Mouse (Mus musculus) forebrain, embryonic 11.5 days (tissue): ENCODE measurements around the gene Pcx. TPM values are rescaled to one million over a fixed set of nuclear protein-coding genes. Genes with fewer than 3 reads are reported as not detected.

Experiments
- ATAC-seq: fragments of 200-750 bp; cut with Nextera tagmentation; replicated peaks from 2 replicates; pipeline ENCODE4 v1.8.0; 2017; ENCODE audit warnings: moderate TSS enrichment; ENCODE audit not compliant: low FRiP score
- DNase-seq: peaks from one replicate; pipeline ENCODE4 v3.0.0-alpha.2; 2017; ENCODE audit warnings: low spot score
- H3K27ac ChIP-seq: fragments of 300-500 bp; sonication (generic); 2 replicates; pipeline ENCODE4 v1.5.1; 2014; ENCODE audit warnings: low read depth, low read length
- H3K27me3 ChIP-seq: fragments of 300-500 bp; sonication (generic); 2 replicates; pipeline ENCODE4 v1.6.1; 2014; ENCODE audit warnings: mild to moderate bottlenecking, low read length, mixed read lengths; ENCODE audit not compliant: control insufficient read depth, insufficient read depth
- H3K36me3 ChIP-seq: fragments of 300-500 bp; sonication (generic); 2 replicates; pipeline ENCODE4 v1.6.1; 2014; ENCODE audit warnings: mild to moderate bottlenecking, low read length, moderate library complexity, mixed read lengths; ENCODE audit not compliant: control insufficient read depth, insufficient read depth
- H3K4me1 ChIP-seq: fragments of 300-500 bp; sonication (generic); replicated peaks from 2 replicates; pipeline ENCODE4 v1.6.1; 2014; ENCODE audit warnings: low read length, mixed read lengths; ENCODE audit not compliant: control insufficient read depth, insufficient read depth
- H3K4me2 ChIP-seq: fragments of 300-500 bp; sonication (generic); 2 replicates; pipeline ENCODE4 v1.6.1; 2014; ENCODE audit warnings: low read depth, mild to moderate bottlenecking, low read length, moderate library complexity, mixed read lengths; ENCODE audit not compliant: severe bottlenecking
- H3K4me3 ChIP-seq: fragments of 300-500 bp; sonication (generic); 2 replicates; pipeline ENCODE4 v1.5.1; 2014; ENCODE audit warnings: low read depth, low read length
- H3K9ac ChIP-seq: fragments of 300-500 bp; sonication (generic); 2 replicates; pipeline ENCODE4 v1.6.1; 2014; ENCODE audit warnings: low read length
- H3K9me3 ChIP-seq: fragments of 300-500 bp; sonication (generic); 2 replicates; pipeline ENCODE4 v1.6.1; 2016; ENCODE audit warnings: low read length, mixed read lengths; ENCODE audit not compliant: control insufficient read depth
- WGBS: fragments of 180-500 bp; shearing (Covaris S2); extraction: QIAGEN DNeasy Blood & Tissue Kit; methylation state at CpG from one replicate; pipeline ENCODE4 v1.1.7; 2014; 5-methylcytosine and 5-hydroxymethylcytosine counted together
- polyA plus RNA-seq: library from polyadenylated mRNA; unstranded; fragments of >200 nt; fragmentation: Nextera tagmentation; extraction: Ambion mirVana; gene quantifications from 2 replicates; pipeline ENCODE4 v1.2.1, GENCODE M21; 2014

The Pcx gene
- polyA plus RNA-seq, 1 experiment from 2014 or later: 18.5 TPM

- DNase-seq: no peak
- no peak overlapping the region for H3K4me2 ChIP-seq
- no peak overlapping the region for H3K9ac ChIP-seq
- no peak overlapping the region for H3K27ac ChIP-seq
- H3K27me3 ChIP-seq: no peaks in the 10 kb centered on the region
- no peak for ATAC-seq
- H3K36me3 ChIP-seq: no peaks in the 10 kb centered on the region; the same call in 1 of the 2 replicates
- H3K4me1 ChIP-seq: peaks cover 12% of the 10 kb centered on the region
- no peak overlapping the region for H3K4me3 ChIP-seq
- H3K9me3 ChIP-seq: no peaks in the 10 kb centered on the region
- WGBS: 83% methylated on average over 7 of the region's 7 CpGs
Measured at GRCm38 (mm10) chr19:4620721-4621120, 110.4 kb downstream of the Pcx start.

- Histone ChIP-seq H3K27ac (no peak overlapping the region), H3K4me1 (peaks cover 8% of the 10 kb centered on the region), H3K4me2 (no peak overlapping the region), H3K9ac (no peak overlapping the region), H3K4me3 (no peak overlapping the region), H3K36me3 (no peaks in the 10 kb centered on the region; the same call in 1 of the 2 replicates), H3K27me3 (no peaks in the 10 kb centered on the region), H3K9me3 (no peaks in the 10 kb centered on the region)
- DNase-seq (peak; percentile 35), ATAC-seq (no peak)
- WGBS: 75% methylated on average over 5 of the region's 5 CpGs
Measured at GRCm38 (mm10) chr19:4622780-4623179, 112.5 kb downstream of the Pcx start.

GRCm38 (mm10) chr19:4623419-4623818 lies 113.1 kb downstream of the Pcx start:
- H3K4me3 ChIP-seq: no peak overlapping the region
- WGBS: 98% methylated on average over 9 of the region's 9 CpGs

GRCm38 (mm10) chr19:4624006-4624405 lies 113.7 kb downstream of the Pcx start:
- ATAC-seq (no peak), DNase-seq (peak; percentile 52)
- WGBS: 95% methylated on average over 12 of the region's 12 CpGs
- Histone ChIP-seq H3K27me3 (no peaks in the 10 kb centered on the region), H3K4me1 (peaks cover 13% of the 10 kb centered on the region), H3K4me2 (no peak overlapping the region), H3K27ac (no peak overlapping the region), H3K9ac (no peak overlapping the region), H3K4me3 (no peak overlapping the region), H3K9me3 (no peaks in the 10 kb centered on the region), H3K36me3 (no peaks in the 10 kb centered on the region; the same call in 1 of the 2 replicates)

More at GRCm38 (mm10) chr19:4623419-4623818, 113.1 kb downstream of the Pcx start:
- Histone ChIP-seq H3K4me1 (peaks cover 11% of the 10 kb centered on the region), H3K36me3 (no peaks in the 10 kb centered on the region; the same call in 1 of the 2 replicates), H3K9me3 (no peaks in the 10 kb centered on the region), H3K27me3 (no peaks in the 10 kb centered on the region), H3K27ac (no peak overlapping the region), H3K4me2 (no peak overlapping the region), H3K9ac (no peak overlapping the region)
- DNase-seq: no peak
- ATAC-seq: no peak

GRCm38 (mm10) chr19:4624406-4625178 lies 114.3 kb downstream of the Pcx start:
- no peaks in the 10 kb centered on the region for H3K27me3 ChIP-seq
- 30% methylated on average over 4 of the region's 4 CpGs for WGBS
- DNase-seq (peak; percentile 32), ATAC-seq (no peak)
- peaks cover 15% of the 10 kb centered on the region for H3K4me1 ChIP-seq
- peak overlapping the region; percentile 96 for H3K9ac ChIP-seq
- H3K9me3 ChIP-seq: no peaks in the 10 kb centered on the region
- no peak overlapping the region for H3K27ac ChIP-seq
- peak overlapping the region; percentile 78 for H3K4me2 ChIP-seq
- H3K36me3 ChIP-seq: no peaks in the 10 kb centered on the region; the same call in 1 of the 2 replicates
- peak overlapping the region; percentile 87 for H3K4me3 ChIP-seq

- Histone ChIP-seq H3K27me3 (no peaks in the 10 kb centered on the region), H3K27ac (peak within 1 kb of the TSS; percentile 78), H3K4me3 (peak within 1 kb of the TSS; percentile 87), H3K9me3 (no peaks in the 10 kb centered on the region), H3K9ac (peak within 1 kb of the TSS; percentile 96), H3K4me1 (peaks cover 15% of the 10 kb centered on the region), H3K4me2 (peak within 1 kb of the TSS; percentile 78), H3K36me3 (no peaks in the 10 kb centered on the region; the same call in 1 of the 2 replicates)
- ATAC-seq (peak; percentile 87), DNase-seq (peak; percentile 96)
- under 1% methylated on average over 63 of the region's 64 CpGs for WGBS
Measured at GRCm38 (mm10) chr19:4625179-4625828, 115.0 kb downstream of the Pcx start, which contains the start of gene Rce1. TSS of gene Rce1 (minus strand) at chr19:4625641.

GRCm38 (mm10) chr19:4625829-4626535 lies 115.7 kb downstream of the Pcx start:
- DNase-seq (peak; percentile 76), ATAC-seq (peak; percentile 80)
- Histone ChIP-seq H3K9me3 (no peaks in the 10 kb centered on the region), H3K4me3 (peak overlapping the region; percentile 87), H3K27me3 (no peaks in the 10 kb centered on the region), H3K27ac (peak overlapping the region; percentile 78; the same call in 1 of the 2 replicates), H3K9ac (peak overlapping the region; percentile 96), H3K4me2 (peak overlapping the region; percentile 78), H3K4me1 (peaks cover 15% of the 10 kb centered on the region), H3K36me3 (no peaks in the 10 kb centered on the region; the same call in 1 of the 2 replicates)
- WGBS: 3% methylated on average over 35 of the region's 35 CpGs

- no peak overlapping the region for H3K4me2 ChIP-seq
- no peaks in the 10 kb centered on the region for H3K27me3 ChIP-seq
- H3K9me3 ChIP-seq: no peaks in the 10 kb centered on the region
- ATAC-seq (peak; percentile 65), DNase-seq (peak; percentile 86)
- H3K9ac ChIP-seq: peak overlapping the region; percentile 23; the same call in 1 of the 2 replicates
- H3K36me3 ChIP-seq: no peaks in the 10 kb centered on the region
- H3K27ac ChIP-seq: no peak overlapping the region
- no peak overlapping the region for H3K4me3 ChIP-seq
- WGBS: 0% methylated on average over 1 of the region's 1 CpGs
- peaks cover 15% of the 10 kb centered on the region for H3K4me1 ChIP-seq
Measured at GRCm38 (mm10) chr19:4628819-4629218, 118.5 kb downstream of the Pcx start.
